ENCODE assay signal across 9 mouse cellular contexts in genomic region chr11:26209811-26210581, GRCm38 (mm10). TPM values are rescaled to one million over a fixed set of nuclear protein-coding genes. Genes with fewer than 3 reads are reported as not detected.
A peak's percentile ranks its signal among the peaks of the same experiment; 100 is the strongest.
DNase-seq lines count a peak whose midpoint lies in the region; ATAC-seq and TF ChIP-seq lines count a peak whose summit lies in the region.
"Had no signal": no experiment of that assay in that cellular context is flagged by ENCODE, and none has a peak within 500 bp of the region (broad histone marks: within the 10 kb centered on the region; RNA-seq: fewer than 3 reads in every experiment).

No protein-coding gene starts in this region.

- peak; percentile 96 for ATAC-seq in hindbrain, postnatal 0 days

- H3K27ac ChIP-seq in hindbrain, postnatal 0 days: peak overlapping the region; percentile 95

- 2% methylated on average over 28 of the region's 73 CpGs for WGBS in hindbrain, postnatal 0 days

- H3K36me3 ChIP-seq in hindbrain, postnatal 0 days (ENCODE audit: insufficient read depth, low read length): no peaks in the 10 kb centered on the region
- no peaks in the 10 kb centered on the region for H3K36me3 ChIP-seq in megakaryocyte, embryonic 14.5 days (replicated peaks; ENCODE audit: low read length)

- no peaks in the 10 kb centered on the region for H3K9me3 ChIP-seq in hindbrain, postnatal 0 days (ENCODE audit: low read length)
- H3K9me3 ChIP-seq in megakaryocyte, embryonic 14.5 days: no peaks in the 10 kb centered on the region

- peak; percentile 20; the same call in 1 of the 2 replicates for TF ChIP-seq CTCF in hindbrain, postnatal 0 days (IDR thresholded peaks at IDR 0.05; ENCODE audit: low read depth)

- H3K4me1 ChIP-seq in hindbrain, postnatal 0 days (ENCODE audit: insufficient read depth, low read length): no peaks in the 10 kb centered on the region
- peaks cover 12% of the 10 kb centered on the region for H3K4me1 ChIP-seq in megakaryocyte, embryonic 14.5 days

- peak; percentile 81 for DNase-seq in adrenal gland, adult 2 months
- peak; percentile 37 to 66 for DNase-seq in cerebellum, postnatal 4 days (ENCODE audit: low spot score in 2 of 2)
- peak; percentile 57 for DNase-seq in gastrocnemius, postnatal 10 days
- peak; percentile 84 for DNase-seq in hindbrain, postnatal 0 days (ENCODE audit: low spot score)
- peak; percentile 24 to 37 for DNase-seq in left cerebral cortex, postnatal 14 days (ENCODE audit: low spot score in 2 of 2)
- DNase-seq in right cerebral cortex, postnatal 25 days: peak; percentile 64
- DNase-seq in MN1 (ENCODE audit: low spot score): no peak

- H3K4me3 ChIP-seq in hindbrain, postnatal 0 days (ENCODE audit: low read length): peak overlapping the region; percentile 76
- peak overlapping the region; percentile 93 for H3K4me3 ChIP-seq in megakaryocyte, embryonic 14.5 days (replicated peaks)

- H3K9ac ChIP-seq in hindbrain, postnatal 0 days (replicated peaks; ENCODE audit: low read length): peak overlapping the region; percentile 85

- intact Hi-C loops in left cerebral cortex, postnatal 14 days (cut with DNase I): loop anchor here (10.0 kb wide), 1 partner anchor 755 kb away; no protein-coding TSS in a partner anchor

- peak overlapping the region; percentile 86 for H3K4me2 ChIP-seq in hindbrain, postnatal 0 days (ENCODE audit: low read depth, low read length)

- no peaks in the 10 kb centered on the region for H3K27me3 ChIP-seq in hindbrain, postnatal 0 days (ENCODE audit: insufficient read depth, low read length)
- peaks cover 19% of the 10 kb centered on the region for H3K27me3 ChIP-seq in megakaryocyte, embryonic 14.5 days (replicated peaks)

RNA-seq across cellular contexts. Expression of gene 5730522E02Rik, which starts 0.6 kb away (rescaled TPM):
- under 1 TPM; 0.52 to 0.95 TPM for total RNA-seq in adrenal gland, adult 2 months (2021)
- polyA plus RNA-seq in adrenal gland, adult 2 months (2012; rRNA removed): 0.30 TPM in 1 of 2 replicates, not detected in the other
- total RNA-seq in gastrocnemius, postnatal 10 days (2021): not detected
- 2.5 and 5.4 TPM in 2 replicates for total RNA-seq in hindbrain, postnatal 0 days (2014; rRNA removed)
- 11.6 and 12.4 TPM in 2 replicates for polyA plus RNA-seq in hindbrain, postnatal 0 days (2015; fragmentation: Nextera tagmentation; extraction: Ambion mirVana)
- total RNA-seq in left cerebral cortex, postnatal 14 days (2021): 10 to 100 TPM; 11.6 to 14.8 TPM
- not detected in 2 replicates for polyA plus RNA-seq in megakaryocyte, embryonic 14.5 days (2012; ENCODE audit: insufficient read depth, low replicate concordance)
- polyA plus RNA-seq: large intestine, adult 2 months had no signal
